Mouse (Mus musculus): ENCODE data around the gene Spsb2.
A peak's percentile ranks its signal among the peaks of the same experiment; 100 is the strongest.
"Not testable (repeated sequence)": the region's sequence is repeated elsewhere in the genome, so short reads cannot be mapped to it uniquely, and the experiment has no call there.

Spsb2 gene

DNA sequence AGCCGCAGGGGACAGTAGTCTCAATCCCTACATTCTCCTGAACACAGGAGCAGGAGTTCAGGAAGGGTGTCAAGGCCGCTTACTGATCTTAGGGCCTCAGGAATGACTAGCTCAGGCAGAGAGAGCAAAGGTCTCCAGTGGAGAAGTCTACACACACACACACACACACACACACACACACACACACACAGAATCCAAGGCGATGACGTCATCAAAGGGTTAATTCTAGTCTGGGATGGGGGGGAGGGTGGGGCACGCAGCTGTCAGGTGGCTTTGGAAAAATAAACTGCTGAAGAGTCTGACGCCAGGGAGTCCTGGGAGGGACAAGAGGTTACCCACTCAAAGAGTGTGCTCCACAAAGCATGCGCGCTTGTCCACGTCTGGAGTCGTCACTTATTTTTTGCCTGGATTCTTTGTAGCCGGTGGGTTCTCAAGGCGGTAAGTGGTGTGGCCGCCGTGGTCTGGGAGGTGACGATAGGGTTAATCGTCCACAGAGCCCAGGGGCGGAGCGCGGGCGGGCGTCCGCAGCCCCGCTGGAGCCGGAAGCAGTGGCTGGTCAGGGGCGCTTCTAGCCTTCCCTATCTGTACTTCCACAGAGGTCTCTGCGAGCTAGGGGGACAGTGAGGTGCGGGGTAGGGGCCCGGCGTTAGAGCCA, at the start of gene Spsb2:
TSS of gene Spsb2 (plus strand) at position 304 of the 655 bp plus-strand sequence.
- DNase-seq = peak; percentile 78

DNA sequence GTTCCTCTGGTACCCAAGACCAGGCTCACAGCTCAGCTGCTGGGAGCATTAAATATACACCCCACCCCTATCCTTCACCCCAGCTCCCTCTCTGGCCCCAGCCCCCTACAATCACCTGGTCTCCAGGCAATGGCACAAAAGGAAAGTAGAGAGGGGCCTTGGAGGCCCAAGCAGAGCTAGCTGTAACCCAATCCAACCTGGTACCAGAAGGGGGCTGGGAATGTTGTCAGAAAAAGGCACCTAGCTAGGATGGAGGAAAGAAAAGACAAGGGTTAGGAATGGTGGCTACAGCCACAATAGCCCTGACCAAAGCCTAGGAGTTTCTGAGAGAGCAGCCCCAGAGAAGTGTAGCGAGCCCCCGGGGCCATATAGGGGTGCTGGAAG, 49.6 kb upstream of the Spsb2 start:
- DNase-seq = no peak

DNA sequence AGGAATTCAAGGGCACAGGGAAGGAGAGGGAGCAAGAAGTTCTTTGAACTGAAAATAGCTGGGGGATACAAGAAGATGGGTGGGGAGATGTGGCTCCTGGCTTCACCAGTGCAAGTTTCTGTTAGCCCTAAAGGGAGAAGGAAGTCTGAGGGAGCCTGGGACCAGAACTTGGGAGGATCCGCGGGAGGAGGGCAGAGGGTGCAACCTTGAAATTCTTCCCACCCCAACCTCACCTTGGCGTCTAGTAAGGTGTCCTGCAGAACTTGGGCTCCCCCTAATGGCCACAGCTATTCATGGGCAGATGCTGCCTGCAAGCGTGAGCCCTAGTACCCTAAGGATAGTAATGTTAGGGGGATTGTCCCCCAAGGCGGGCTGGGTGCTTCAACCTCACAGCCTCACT, 49.2 kb upstream of the Spsb2 start:
- peak; percentile 92 for DNase-seq

DNA sequence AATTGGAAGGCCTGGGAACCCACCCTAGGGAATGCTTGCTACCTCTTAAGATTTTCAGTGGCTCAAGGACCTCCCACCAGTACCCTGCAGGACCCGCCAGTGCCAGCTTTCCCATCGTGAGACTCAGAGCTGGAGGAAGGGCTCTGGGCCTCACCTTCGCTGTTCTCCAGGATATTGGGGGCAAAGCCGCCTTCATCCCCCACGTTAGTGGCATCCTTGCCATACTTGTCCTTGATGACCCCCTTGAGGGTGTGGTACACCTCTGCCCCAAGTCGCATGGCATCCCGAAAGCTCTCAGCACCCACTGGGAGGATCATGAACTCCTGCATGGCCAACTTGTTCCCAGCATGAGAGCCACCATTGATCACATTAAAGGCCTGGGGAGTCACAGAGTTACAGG, 42.5 kb upstream of the Spsb2 start:
- no peak for DNase-seq

DNA sequence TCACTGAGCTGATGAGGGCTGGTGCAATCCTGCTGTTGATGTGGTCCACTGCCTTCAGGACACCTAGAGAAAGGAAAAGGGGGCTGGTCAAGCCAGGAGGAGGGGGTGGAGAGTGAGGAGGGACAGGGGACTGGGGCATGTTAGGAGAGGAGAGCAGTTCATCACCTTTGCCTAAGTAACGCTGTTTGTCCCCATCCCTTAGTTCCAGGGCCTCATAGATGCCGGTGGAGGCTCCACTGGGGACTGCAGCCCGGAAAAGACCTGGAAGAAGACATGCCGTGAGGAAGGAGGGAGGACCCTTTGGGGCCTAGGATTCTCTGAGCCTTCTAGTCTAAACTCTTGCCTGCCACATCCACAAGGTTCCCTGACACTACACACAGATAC, 40.9 kb upstream of the Spsb2 start:
- no peak for DNase-seq

DNA sequence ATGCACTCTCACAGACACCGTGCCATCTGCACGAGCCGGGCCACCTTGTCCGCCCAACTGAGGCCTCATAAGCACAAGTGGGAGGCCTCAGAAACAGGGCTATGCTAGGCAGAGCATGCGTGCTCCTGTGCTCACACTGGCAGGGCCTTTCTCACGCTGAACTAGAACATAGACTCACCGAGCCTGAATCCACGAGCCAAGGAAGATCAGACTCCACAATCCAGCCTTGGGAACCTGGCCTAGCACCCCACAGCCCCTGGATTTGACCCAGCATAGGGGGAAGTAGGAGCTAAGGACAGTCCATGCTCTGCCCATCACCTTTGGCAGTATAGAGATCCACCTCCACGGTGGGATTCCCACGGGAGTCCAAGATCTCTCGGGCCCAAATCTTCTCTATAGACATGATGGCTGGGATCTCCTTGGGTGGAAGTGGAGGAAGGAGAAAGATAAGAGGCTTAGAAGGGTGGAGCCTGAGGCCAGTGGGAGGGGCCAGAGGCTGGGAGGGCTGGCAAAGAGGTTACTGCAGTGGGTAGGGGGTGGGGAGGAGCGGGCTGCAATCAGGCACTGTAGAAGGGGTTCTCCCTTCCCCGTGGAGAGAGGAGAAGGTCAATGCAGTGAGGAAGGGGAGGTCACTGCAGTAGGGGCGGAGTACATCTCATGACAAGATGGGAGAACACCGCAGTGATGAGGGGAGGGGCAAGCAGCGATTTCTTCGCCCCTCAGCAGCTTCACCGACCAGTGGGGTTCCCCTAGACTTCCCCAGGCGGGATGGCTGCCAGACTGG, 40.3 kb upstream of the Spsb2 start:
- no peak for DNase-seq

DNA sequence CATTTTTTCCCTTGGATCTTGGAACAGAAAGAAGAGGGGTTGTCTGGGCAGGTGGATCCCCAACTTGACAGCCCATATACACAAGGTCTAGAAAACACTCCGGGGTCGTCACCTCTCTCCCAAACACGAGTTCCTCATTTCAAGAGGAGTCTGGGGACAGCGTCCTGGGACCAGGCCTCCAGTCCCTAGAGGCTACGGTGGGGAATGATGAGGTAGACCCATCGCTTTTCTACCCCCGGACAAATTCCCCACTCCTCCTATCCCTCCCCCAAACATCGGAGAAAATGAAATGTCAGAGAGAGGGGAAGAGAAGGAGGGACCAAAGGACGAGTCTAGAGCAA, 39.8 kb upstream of the Spsb2 start:
- DNase-seq = no peak

DNA sequence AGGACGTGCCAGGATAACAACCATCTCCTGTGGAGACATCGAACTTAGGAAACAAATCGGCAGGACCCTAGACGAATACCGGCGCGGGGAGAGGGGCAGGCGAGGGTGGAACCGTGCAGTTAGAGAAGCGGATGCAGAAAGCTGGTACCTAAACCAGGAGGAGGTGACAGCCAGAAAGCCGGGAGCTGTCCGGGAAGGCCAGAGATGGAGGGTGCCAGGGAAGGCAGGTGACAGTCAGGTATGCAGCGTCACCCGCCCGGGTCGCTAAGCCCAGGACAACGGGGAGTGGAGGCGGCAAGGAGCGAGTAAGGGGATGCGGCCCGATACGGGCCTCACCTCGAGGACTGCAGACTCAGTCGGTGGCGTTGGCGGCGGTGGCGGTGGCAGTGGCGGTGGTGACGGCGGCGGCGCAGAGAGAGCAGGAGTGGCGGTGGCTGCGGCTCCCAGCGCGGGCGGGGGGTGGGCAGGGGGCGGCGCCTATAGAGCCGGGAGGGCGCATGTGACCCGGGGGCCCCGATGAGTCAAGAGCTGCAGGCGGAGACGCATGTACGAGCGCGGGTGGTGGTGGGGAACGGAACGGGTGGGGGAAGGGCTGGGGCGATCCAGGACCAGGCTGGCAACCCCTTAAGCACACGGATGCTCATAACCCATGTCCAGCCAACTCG, 39.2 kb upstream of the Spsb2 start, which contains the start of gene Eno2:
TSS of gene Eno2 (minus strand) at position 573 of the 665 bp plus-strand sequence.
- peak; percentile 46 for DNase-seq

DNA sequence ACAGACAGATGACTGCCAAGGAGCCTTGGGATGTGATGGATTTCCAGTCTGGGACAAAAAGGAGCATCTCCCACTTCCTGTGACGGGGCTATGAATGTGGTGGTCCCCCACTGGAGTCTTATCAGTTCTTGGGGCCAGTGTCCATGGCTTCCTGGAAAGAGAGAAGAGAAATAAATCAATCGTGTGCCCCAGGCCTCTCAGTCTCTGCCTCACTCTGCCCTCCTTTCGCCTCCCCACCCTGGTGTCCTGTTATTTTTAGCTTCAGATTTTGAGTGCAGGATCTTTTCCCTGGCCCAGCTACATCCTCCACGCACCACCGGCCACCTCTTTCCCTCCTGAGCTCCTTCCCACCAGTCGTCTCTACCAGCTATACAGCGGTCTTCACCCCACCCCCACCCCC, 38.4 kb upstream of the Spsb2 start:
- no peak for DNase-seq

DNA sequence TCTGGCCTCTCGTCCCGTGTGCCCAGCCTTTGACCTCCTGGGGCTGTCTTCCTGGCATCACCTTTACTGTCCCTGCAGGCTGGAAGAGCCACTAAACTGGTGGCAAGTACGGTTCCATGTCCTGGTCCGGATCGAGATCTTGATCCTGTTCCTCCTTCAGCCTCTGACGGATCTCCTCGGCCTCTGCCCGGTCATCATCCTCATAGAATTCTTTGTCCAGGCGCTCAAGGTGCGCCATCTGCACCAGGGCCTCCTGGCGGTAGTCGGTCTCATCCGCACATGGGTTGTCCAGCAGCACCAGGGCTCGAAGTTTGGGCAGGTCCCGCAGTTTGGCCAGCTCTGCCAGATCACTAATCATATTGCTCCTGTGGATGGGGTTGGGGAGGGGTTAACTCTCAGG, 38.0 kb upstream of the Spsb2 start:
- DNase-seq = no peak

DNA sequence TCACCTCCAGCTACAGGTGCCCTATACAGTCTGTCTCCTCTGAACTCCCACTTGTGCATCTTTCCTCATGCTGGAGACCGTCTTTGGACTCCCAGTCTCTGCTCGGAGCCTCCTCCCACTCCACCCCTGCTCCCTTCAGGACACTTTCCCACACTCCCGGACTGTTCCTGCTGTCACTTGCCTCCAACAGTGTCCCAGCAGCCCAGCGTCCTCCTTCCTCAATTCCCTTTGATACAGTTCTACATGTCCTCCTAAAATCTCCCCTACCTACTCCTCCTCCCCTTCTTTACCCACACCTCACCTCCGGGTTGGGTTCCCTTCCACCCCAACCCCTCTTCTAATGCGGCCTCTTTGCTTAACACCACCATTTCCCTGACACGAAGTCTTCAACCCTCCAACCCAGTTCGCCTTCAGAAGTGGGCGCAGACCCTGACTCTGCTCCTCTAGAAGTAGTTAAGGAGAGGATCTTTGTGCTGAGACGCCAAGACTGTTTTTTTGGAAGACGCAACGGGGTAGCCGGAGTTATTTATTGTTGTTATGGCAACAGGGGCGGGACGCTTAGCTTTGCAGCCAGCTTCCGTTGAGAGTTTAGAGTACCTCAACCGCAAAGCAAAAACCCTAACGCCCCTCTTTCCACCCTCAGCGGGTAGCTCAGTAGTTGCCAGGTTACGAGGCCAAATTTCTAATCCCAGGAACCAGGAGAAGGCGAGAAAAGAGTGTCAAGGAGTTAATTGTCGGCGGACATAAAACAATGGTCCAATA, 29.1 kb upstream of the Spsb2 start, which contains the start of gene Lrrc23:
TSS of gene Lrrc23 (minus strand) at position 506 of the 762 bp plus-strand sequence.
- peak; percentile 41 for DNase-seq

DNA sequence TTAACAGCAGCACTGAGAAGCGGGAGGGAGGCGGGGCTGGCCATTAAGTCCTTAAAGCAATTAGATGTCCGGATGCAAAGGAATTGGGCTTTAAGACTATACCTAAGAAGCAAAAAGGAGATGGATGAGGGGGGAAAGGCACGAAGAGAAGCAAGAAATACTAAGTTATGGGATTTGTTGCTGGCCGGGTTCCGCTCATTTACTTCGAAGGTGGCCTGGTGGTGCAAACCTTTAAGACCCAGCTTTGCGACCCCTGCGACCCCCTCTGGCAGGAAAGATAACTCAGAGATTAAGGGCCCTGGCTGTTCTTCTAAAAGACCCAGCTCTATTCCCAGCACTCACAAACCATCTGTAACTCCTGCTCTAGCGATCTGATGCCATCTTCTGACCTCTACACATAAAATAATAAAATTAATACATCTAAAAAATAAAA, 28.5 kb upstream of the Spsb2 start:
- DNase-seq = no peak

DNA sequence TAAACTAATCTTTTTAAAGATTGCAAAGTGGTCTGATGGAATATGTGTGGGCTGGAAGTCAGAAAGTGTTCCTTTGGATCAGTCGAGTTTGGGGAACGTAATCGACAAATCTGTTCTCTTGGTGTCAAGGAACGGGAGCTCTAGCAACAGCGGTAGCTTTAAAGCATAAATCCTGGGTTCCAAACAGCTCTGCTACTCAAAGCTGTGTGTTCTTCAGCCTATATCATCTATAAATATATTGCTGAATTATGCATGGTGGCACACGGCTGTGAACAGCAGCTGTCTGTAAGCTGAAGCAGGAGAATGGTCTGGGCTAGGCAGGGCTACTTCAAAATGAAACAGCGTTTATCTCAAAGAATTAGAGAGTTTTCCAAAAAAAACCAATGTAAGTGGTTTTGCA, 27.5 kb upstream of the Spsb2 start:
- no peak for DNase-seq

DNA sequence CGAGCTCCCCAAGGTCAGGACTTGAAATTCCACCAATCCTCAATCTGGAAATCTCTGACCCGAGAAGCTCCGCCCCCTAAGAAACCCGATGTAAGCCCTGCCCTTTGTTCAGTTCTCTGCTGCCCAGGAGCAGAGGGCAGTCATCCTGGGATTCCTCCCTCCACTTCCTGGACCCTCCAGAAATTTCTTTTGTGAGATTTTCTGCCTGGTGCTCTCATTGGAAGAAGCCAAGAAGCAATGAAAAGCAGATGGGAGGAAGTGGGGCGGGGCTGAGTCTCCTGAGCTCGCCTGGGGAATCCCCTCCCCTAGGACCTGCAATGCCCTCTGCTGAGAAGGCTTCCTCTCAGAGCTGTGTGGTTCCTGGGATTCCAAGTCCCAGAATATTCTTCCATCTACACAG, 26.0 kb upstream of the Spsb2 start:
- peak; percentile 31 for DNase-seq

DNA sequence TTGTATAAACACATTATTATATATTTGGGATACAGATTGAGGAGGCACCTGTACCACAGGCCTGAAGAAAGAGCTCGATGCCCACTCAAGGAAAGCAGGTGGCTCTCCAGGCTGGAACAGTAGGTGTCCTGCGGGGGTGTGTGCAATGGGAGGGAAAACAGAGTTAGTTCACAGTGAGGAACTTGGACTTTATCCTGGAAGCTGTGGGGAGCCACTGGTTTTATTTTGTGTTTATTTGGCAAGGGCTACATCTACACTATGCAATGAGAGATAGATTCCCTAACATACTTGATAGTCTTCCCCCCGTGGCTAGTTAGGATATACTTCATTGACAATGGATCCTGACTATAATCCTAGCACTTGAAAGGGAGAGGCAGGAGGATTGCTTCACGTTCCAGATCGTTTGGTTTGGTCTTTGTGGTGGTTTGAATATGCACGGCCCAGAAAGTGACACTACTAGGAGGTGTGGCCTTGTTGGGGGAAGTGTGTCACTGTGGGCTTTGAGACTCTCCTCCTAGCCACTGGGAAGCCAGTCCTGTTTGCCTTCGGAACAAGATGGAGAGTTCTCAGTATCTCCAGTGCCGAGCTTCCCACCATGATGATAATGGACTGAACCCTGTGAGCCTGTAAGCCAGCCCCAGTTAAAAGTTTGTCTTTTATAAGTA, 21.6 kb upstream of the Spsb2 start:
- no peak for DNase-seq

DNA sequence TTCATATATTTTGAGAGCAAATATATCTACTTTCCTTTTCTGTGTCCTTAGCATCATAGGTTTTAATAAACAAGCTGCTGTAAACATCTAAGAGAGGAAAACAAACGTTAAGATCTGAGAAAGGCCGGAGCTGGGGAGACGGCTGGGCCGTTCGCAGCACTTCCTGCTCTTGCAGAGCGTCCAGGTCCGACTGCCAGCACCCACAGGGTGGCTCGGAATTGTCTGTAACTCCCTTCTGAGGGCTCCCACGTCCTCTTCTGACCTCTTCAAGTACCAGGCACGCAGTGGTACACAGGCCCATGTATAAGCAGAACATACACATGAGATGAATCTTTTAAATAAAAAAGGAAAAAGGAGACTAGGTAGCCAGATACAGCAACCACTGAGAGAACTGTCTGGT, 20.7 kb upstream of the Spsb2 start:
- no peak for DNase-seq

DNA sequence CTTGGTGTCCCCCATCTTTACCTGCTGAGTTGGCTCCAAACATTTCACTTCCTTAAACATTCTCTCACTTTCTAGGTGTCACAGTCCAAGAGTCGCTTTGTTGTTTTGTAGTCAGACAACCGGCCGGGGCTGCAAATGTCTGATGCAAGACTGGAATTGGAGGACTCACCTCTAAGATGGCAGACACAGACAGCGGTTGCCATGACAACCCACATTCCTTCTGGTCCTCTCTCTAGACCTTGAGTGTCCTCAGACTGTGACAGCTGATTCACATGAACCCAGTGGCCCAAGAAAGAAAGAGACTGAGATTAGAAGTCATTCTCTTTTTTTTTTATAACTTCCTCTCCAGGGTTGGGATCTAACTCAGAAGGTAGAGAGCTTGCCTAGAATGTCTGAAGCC, 18.9 kb upstream of the Spsb2 start:
- DNase-seq = no peak

DNA sequence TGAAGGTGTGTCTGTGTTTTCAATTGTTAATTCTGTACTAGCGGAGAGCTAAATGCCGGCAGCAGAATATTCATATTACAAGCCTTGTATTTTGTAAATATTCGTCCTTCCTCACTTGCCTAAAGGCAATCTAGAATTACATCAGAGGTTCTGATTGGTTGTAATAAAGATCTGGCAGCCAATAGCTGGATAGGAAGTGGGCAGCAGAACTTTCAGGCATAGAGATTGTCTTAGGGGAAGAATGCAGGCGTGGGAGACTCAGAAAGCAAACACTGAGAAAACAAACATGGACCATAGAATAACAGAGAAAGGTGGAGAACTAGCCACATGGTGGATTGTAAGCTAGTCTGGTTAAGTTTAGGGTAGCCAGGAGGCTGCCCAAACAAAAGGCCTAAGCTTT, 18.3 kb upstream of the Spsb2 start:
- DNase-seq = no peak

DNA sequence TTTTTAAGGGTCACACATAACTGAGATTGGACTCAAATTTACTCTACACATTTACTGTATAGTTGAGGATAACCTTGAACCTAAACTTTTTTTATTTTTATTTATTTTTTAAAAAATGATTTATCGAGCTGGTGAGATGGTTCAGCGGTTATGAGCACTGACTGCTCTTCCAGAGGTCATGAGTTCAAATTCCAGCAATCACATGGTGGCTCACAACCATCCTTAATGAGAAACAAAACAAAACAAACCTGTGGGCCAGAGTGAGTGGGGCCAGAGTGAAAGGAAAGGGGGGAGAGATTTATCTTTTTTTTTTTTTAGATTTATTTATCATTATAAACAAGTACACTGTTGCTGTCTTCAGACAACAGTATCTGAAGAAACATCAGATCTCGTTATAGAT, 16.6 kb upstream of the Spsb2 start:
- DNase-seq = no peak

DNA sequence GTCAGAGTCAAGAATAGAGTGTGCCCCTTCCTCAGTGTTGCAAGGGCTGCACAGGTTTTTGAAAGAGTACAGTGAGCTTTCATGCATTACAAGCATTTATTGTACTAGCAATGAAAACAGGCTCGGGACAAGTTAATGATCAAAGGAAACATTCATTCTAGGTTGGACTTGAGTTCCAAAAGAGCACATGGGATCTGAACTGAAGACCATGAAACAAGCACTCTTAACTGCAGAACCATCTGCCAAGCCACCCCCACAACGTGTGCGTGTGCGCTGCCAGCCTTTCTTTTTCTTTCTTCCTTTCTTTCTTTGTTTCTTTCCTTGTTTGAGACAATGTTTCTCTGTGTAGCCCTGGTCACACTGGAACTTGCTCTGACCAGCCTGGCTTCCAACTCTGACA, 12.7 kb upstream of the Spsb2 start:
- no peak for DNase-seq

DNA sequence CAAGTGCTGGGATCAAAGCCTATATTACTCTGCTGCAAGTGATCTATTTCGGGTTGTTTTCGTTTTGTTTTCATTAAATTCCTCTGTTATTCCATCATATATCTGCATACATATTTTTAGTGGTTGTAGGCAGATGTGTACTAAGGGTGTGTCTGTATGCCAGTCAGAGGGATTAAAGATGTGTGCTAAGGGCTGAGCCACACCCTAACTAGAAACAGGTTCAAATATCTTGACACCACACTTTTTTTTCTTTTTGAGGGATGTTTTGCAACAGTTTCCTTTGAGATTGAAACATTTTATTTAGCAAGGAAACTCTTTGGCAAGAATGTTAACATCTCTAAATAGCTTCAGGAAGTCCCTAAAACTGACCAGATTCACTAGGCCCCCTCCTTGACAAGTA, 12.3 kb upstream of the Spsb2 start:
- DNase-seq = no peak

DNA sequence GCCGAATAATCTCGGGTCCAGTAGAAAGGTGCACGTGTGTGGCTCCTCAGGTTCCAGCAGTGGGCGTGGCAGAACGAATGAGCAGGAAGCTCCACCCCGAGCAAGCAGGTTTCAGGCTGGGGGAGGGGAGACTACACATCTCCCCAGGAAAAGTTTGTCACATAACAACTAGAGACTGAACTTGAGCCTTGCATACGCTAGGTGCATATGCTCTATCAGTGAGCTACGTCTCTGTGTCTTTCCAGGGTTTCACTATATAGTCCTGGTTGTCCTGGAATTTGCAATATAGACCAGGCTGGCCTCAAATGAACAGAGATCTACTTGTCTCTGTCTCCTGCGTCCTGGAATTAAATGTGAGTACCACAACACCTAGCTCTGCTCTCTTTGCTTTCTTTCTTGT, 6.1 kb upstream of the Spsb2 start:
- DNase-seq = not testable (repeated sequence)

DNA sequence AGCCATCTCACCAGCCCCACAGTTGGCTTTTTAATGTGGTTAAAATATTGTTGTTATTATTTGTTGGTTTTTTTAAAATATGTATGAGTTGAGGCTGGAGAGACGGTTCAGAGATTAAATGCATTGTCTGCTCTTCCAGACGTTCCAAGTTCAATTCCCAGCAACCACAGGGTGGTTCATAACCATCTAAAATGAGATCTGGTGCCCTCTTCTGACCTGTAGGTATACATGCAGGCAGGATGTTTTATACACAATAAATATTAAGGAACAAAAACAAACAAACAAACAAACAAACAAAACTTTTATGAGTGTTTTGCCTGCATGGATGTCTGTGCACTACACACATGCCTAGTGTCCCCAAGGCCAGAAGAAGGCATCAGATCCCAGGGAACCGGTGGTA, 5.4 kb upstream of the Spsb2 start:
- no peak for DNase-seq
